Mouse (Mus musculus) kidney, postnatal 36 days (tissue): ENCODE measurements at regions not wholly inside any gene's neighbourhood (a gene's known extent, or its start where the extent isn't known, plus 50 kb on each side); places are given as distances from the start of the nearest gene placed in this dataset.
A peak's percentile ranks its signal among the peaks of the same experiment; 100 is the strongest.

Experiments
- DNase-seq, 2 experiments: peaks; one replicate each; pipeline ENCODE4 v3.0.0; 2021 to 2022; ENCODE audit warnings: mixed read lengths in 2 of 2

DNA sequence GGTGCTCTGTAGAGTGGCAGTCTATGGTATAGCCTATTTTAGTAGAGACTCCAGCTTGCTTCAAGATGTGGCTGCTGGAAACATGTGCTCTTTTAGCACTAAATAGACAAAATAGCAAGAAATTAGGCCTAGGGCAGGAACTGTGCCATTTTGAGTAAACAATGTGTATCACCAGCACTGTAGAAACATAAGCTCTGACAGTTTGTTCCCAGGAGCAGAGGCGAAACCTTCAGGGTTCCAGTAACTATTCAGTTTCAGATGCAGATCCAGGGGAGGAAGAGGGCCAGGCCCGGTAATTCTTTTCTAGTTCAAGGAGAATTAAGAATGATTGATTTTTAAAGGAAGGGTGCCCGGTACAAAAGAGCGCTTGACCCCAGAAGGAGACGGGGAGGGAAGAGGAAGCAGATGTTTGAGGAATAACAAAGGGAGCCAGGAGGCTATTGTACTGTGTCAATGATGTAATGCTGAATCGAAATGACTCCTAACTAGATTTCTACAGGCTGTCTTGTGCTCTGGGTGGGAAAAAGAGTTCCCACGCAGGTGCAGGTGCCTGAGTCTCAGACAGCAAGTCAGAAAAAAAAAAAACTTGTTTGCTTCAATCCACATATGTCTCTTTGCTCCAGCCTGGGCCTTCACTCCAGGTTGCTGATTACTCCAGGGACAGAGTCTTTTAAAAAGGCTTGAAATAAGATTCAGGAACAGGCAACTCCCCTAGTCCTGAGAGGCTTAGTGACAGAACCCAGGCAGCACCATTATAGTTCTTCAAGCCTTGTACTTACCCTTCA lies 57.4 kb upstream of the Tex13c2 start:
- DNase-seq: peak; percentile 2 to 42
